8 mouse cellular contexts compared by ENCODE assay signal in genomic region chr2:13523540-13524456, GRCm38 (mm10). TPM values are rescaled to one million over a fixed set of nuclear protein-coding genes. Genes with fewer than 3 reads are reported as not detected.
A peak's percentile ranks its signal among the peaks of the same experiment; 100 is the strongest.
DNase-seq lines count a peak whose midpoint lies in the region; ATAC-seq lines count a peak whose summit lies in the region.

No protein-coding gene starts in this region.

- 44% methylated on average over 8 of the region's 8 CpGs for WGBS in limb, embryonic 13.5 days
- WGBS in limb, embryonic 10.5 days, result 57% methylated on average over 8 of the region's 8 CpGs
- WGBS in forebrain, embryonic 11.5 days, result 66% methylated on average over 8 of the region's 8 CpGs
- 20% methylated on average over 8 of the region's 8 CpGs for WGBS in large intestine, adult 2 months

- no peak overlapping the region for H3K27ac ChIP-seq in limb, embryonic 13.5 days
- no peak overlapping the region for H3K27ac ChIP-seq in limb, embryonic 10.5 days
- no peak overlapping the region for H3K27ac ChIP-seq in forebrain, embryonic 11.5 days (ENCODE audit: low read depth, low read length)

- no peak overlapping the region for H3K9ac ChIP-seq in limb, embryonic 13.5 days
- H3K9ac ChIP-seq in forebrain, embryonic 11.5 days (ENCODE audit: low read length), result no peak overlapping the region

- no peaks in the 10 kb centered on the region for H3K4me1 ChIP-seq in limb, embryonic 13.5 days
- no peaks in the 10 kb centered on the region for H3K4me1 ChIP-seq in limb, embryonic 10.5 days
- H3K4me1 ChIP-seq in forebrain, embryonic 11.5 days (replicated peaks; ENCODE audit: control insufficient read depth, insufficient read depth, low read length), result peaks cover 2% of the 10 kb centered on the region; the same call in 1 of the 2 replicates

- peak; percentile 51; the same call in 1 of the 2 replicates for ATAC-seq in limb, embryonic 13.5 days (ENCODE audit: low FRiP score, low read depth)
- peak; percentile 62 for ATAC-seq in forebrain, embryonic 11.5 days (replicated peaks; ENCODE audit: low FRiP score)
- peak; percentile 75 for ATAC-seq in megakaryocyte progenitor cell, adult 5-6 weeks (replicated peaks; ENCODE audit: poor library complexity)

- no peaks in the 10 kb centered on the region for H3K27me3 ChIP-seq in limb, embryonic 13.5 days
- no peaks in the 10 kb centered on the region for H3K27me3 ChIP-seq in limb, embryonic 10.5 days (ENCODE audit: low read depth, poor library complexity, severe bottlenecking)
- no peaks in the 10 kb centered on the region for H3K27me3 ChIP-seq in forebrain, embryonic 11.5 days (ENCODE audit: control insufficient read depth, insufficient read depth, low read length)

- DNase-seq in limb, embryonic 10.5 days (ENCODE audit: low spot score), result no peak
- no peak for DNase-seq in forebrain, embryonic 11.5 days (ENCODE audit: low spot score)
- DNase-seq in large intestine, adult 2 months (ENCODE audit: low read depth, low spot score), result peak; percentile 92
- DNase-seq in urinary bladder, postnatal 4 days (ENCODE audit: low spot score in 2 of 2), result no peak
- no peak for DNase-seq in urinary bladder, postnatal 14 days (ENCODE audit: low spot score)
- DNase-seq in gastrocnemius, postnatal 4 days (ENCODE audit: low spot score in 2 of 2), result no peak

- no peak overlapping the region for H3K4me3 ChIP-seq in limb, embryonic 13.5 days
- no peak overlapping the region for H3K4me3 ChIP-seq in limb, embryonic 10.5 days
- no peak overlapping the region for H3K4me3 ChIP-seq in forebrain, embryonic 11.5 days (ENCODE audit: low read depth, low read length)

- H3K9me3 ChIP-seq in limb, embryonic 13.5 days, result no peaks in the 10 kb centered on the region
- H3K9me3 ChIP-seq in limb, embryonic 10.5 days (replicated peaks), result no peaks in the 10 kb centered on the region
- no peaks in the 10 kb centered on the region for H3K9me3 ChIP-seq in forebrain, embryonic 11.5 days (ENCODE audit: control insufficient read depth, low read length)

- peaks cover 8% of the 10 kb centered on the region for H3K36me3 ChIP-seq in limb, embryonic 13.5 days
- 0 out of 2 replicates have a peak, but pooled peaks cover 2% of the 10 kb centered on the region for H3K36me3 ChIP-seq in limb, embryonic 10.5 days
- no peaks in the 10 kb centered on the region for H3K36me3 ChIP-seq in forebrain, embryonic 11.5 days (ENCODE audit: control insufficient read depth, insufficient read depth, low read length)

- no peak overlapping the region for H3K4me2 ChIP-seq in limb, embryonic 13.5 days (replicated peaks)
- no peak overlapping the region for H3K4me2 ChIP-seq in forebrain, embryonic 11.5 days (ENCODE audit: low read depth, low read length, severe bottlenecking)

RNA-seq across cellular contexts. Expression of gene Trdmt1, which starts 20.7 kb away (rescaled TPM):
- 10.2 and 12.6 TPM in 2 replicates for polyA plus RNA-seq in limb, embryonic 13.5 days (2015; fragmentation: Nextera tagmentation; extraction: Ambion mirVana)
- 7.7 and 8.2 TPM in 2 replicates for polyA plus RNA-seq in limb, embryonic 10.5 days (2016; fragmentation: Nextera tagmentation; extraction: Ambion mirVana)
- 9.4 and 9.5 TPM in 2 replicates for polyA plus RNA-seq in forebrain, embryonic 11.5 days (2014; fragmentation: Nextera tagmentation; extraction: Ambion mirVana)
- polyA plus RNA-seq in large intestine, adult 2 months (2012; rRNA removed), result 1.0 and 1.2 TPM in 2 replicates
- total RNA-seq in megakaryocyte progenitor cell, adult 5-6 weeks (2015), result 13.9 and 14.4 TPM in 2 replicates
- total RNA-seq in megakaryocyte progenitor cell, adult 5-6 weeks (2017), result 16.4 and 17.7 TPM in 2 replicates
- total RNA-seq in gastrocnemius, postnatal 4 days (2021), result 1 to 10 TPM; 4.6 to 7.6 TPM

RNA-seq across cellular contexts. Expression of gene Cubn, which starts 32.2 kb away (rescaled TPM):
- polyA plus RNA-seq in limb, embryonic 13.5 days (2015; fragmentation: Nextera tagmentation; extraction: Ambion mirVana), result 0.06 and 0.19 TPM in 2 replicates
- polyA plus RNA-seq in limb, embryonic 10.5 days (2016; fragmentation: Nextera tagmentation; extraction: Ambion mirVana), result 0.05 TPM in 2 replicates
- 0.32 and 0.49 TPM in 2 replicates for polyA plus RNA-seq in forebrain, embryonic 11.5 days (2014; fragmentation: Nextera tagmentation; extraction: Ambion mirVana)
- polyA plus RNA-seq in large intestine, adult 2 months (2012; rRNA removed), result 18.9 and 23.0 TPM in 2 replicates
- not detected in 2 replicates for total RNA-seq in megakaryocyte progenitor cell, adult 5-6 weeks (2015)
- total RNA-seq in megakaryocyte progenitor cell, adult 5-6 weeks (2017), result not detected in 2 replicates
- under 1 TPM; 0.16 to 0.27 TPM for total RNA-seq in gastrocnemius, postnatal 4 days (2021)

RNA-seq across cellular contexts. Expression of gene Vim, which starts 49.9 kb away (rescaled TPM):
- 863 and 871 TPM in 2 replicates for polyA plus RNA-seq in limb, embryonic 13.5 days (2015; fragmentation: Nextera tagmentation; extraction: Ambion mirVana)
- polyA plus RNA-seq in limb, embryonic 10.5 days (2016; fragmentation: Nextera tagmentation; extraction: Ambion mirVana), result 183 and 240 TPM in 2 replicates
- 1,259 and 1,264 TPM in 2 replicates for polyA plus RNA-seq in forebrain, embryonic 11.5 days (2014; fragmentation: Nextera tagmentation; extraction: Ambion mirVana)
- polyA plus RNA-seq in large intestine, adult 2 months (2012; rRNA removed), result 285 and 344 TPM in 2 replicates
- 816 and 1,066 TPM in 2 replicates for total RNA-seq in megakaryocyte progenitor cell, adult 5-6 weeks (2015)
- total RNA-seq in megakaryocyte progenitor cell, adult 5-6 weeks (2017), result 743 and 949 TPM in 2 replicates
- total RNA-seq in gastrocnemius, postnatal 4 days (2021), result 1,000 to 10,000 TPM; 1,312 to 1,441 TPM

Comparison
In these comparisons a context has a peak if more than half of its experiments do, and no peak if none do; other contexts are left out.
1. RNA of gene Cubn, which starts 32.2 kb away (polyA plus RNA-seq): 18.9 to 23.0 TPM in large intestine, adult 2 months; 0.32 to 0.49 TPM in forebrain, embryonic 11.5 days, 0.06 to 0.19 TPM in limb, embryonic 13.5 days and 0.05 TPM in limb, embryonic 10.5 days; every median in the first group is over 10 times any median in the second.
2. Peak in every context shown above with its lines, with median percentiles within 50 percentile points of each other: ATAC-seq.